Mouse (Mus musculus) heart, embryonic 12.5 days (tissue): Measurements from ENCODE around the gene Gnl2. TPM values are rescaled to one million over a fixed set of nuclear protein-coding genes. Genes with fewer than 3 reads are reported as not detected.

ENCODE experiments used
- ATAC-seq: fragments of 200-750 bp; cut with Nextera tagmentation; 2 replicates; pipeline ENCODE4 v1.8.0; 2017; ENCODE audit warnings: moderate TSS enrichment, moderate library complexity; ENCODE audit not compliant: insufficient number of reproducible peaks, low FRiP score
- H3K27ac ChIP-seq: fragments of 300-500 bp; sonication (generic); 2 replicates; pipeline ENCODE4 v1.5.1; 2016; ENCODE audit warnings: mild to moderate bottlenecking, moderate library complexity; ENCODE audit not compliant: poor library complexity, severe bottlenecking
- H3K27me3 ChIP-seq: fragments of 300-500 bp; sonication (generic); replicated peaks from 2 replicates; pipeline ENCODE4 v1.6.1; 2016; ENCODE audit warnings: mild to moderate bottlenecking, moderate library complexity
- H3K36me3 ChIP-seq: fragments of 300-500 bp; sonication (generic); 2 replicates; pipeline ENCODE4 v1.6.1; 2016; ENCODE audit warnings: mild to moderate bottlenecking, moderate library complexity
- H3K4me1 ChIP-seq: fragments of 300-500 bp; sonication (generic); replicated peaks from 2 replicates; pipeline ENCODE4 v1.6.1; 2016; ENCODE audit warnings: mild to moderate bottlenecking
- H3K4me2 ChIP-seq: fragments of 300-500 bp; sonication (generic); 2 replicates; pipeline ENCODE4 v1.6.1; 2016; ENCODE audit warnings: mild to moderate bottlenecking, moderate library complexity
- H3K4me3 ChIP-seq: fragments of 300-500 bp; sonication (generic); 2 replicates; pipeline ENCODE4 v1.5.1; 2016; ENCODE audit warnings: mild to moderate bottlenecking
- H3K9ac ChIP-seq: fragments of 300-500 bp; sonication (generic); 2 replicates; pipeline ENCODE4 v1.6.1; 2016; ENCODE audit warnings: mild to moderate bottlenecking, moderate library complexity
- H3K9me3 ChIP-seq: fragments of 300-500 bp; sonication (generic); replicated peaks from 2 replicates; pipeline ENCODE4 v1.6.1; 2016; ENCODE audit warnings: mild to moderate bottlenecking, moderate library complexity
- WGBS: fragments of 180-500 bp; shearing (Covaris S2); methylation state at CpG from one replicate; pipeline ENCODE4 v1.1.7; 2016; 5-methylcytosine and 5-hydroxymethylcytosine counted together
- polyA plus RNA-seq: library from polyadenylated mRNA; unstranded; fragments of >200 nt; fragmentation: Nextera tagmentation; extraction: Ambion mirVana; gene quantifications from 2 replicates; pipeline ENCODE4 v1.2.1, GENCODE M21; 2016

Gene Gnl2
- polyA plus RNA-seq, 1 experiment from 2014 or later = 67.3 TPM

- Histone ChIP-seq H3K27ac (no peak within 1 kb of the TSS), H3K4me1 (peaks cover 25% of the 10 kb centered on the region), H3K27me3 (peaks cover 100% of the 10 kb centered on the region), H3K4me2 (peak within 1 kb of the TSS; percentile 70), H3K9me3 (no peaks in the 10 kb centered on the region), H3K36me3 (no peaks in the 10 kb centered on the region), H3K4me3 (peak within 1 kb of the TSS; percentile 50), H3K9ac (peak within 1 kb of the TSS; percentile 35; the same call in 1 of the 2 replicates)
- ATAC-seq = no peak
- 1% methylated on average over 56 of the region's 62 CpGs for WGBS
Measured at GRCm38 (mm10) chr4:124985671-124986602, 30.4 kb upstream of the Gnl2 start, which contains the start of gene Rspo1. Gene Rspo1 (plus strand): TSS chr4:124986430.

GRCm38 (mm10) chr4:124986739-124987710 is 29.4 kb upstream of the Gnl2 start:
- H3K9ac ChIP-seq = peak overlapping the region; percentile 35; the same call in 1 of the 2 replicates

DNA sequence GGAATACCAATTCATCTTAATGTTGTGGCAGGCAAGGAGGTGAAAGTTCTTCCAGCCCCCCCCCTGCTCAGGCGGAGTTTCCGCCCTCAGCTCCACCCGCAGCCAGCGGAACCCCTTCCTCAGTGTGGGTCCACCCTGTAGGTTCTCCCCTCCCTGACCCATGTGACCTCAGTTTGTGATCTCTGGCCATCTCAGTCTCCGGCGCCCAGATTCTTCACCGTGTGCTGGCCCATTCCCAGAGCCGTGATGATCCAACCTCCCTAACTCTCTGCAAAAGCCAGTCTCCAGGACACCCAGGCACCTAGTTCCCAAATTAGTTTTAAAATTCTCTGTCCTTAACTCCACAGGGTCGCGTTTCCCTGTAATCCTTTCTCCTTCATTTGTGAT is 28.7 kb upstream of the Gnl2 start:
- no peak for ATAC-seq
- 7% methylated on average over 10 of the region's 10 CpGs for WGBS
- Histone ChIP-seq H3K4me2 (0 out of 2 replicates have a peak overlapping the region, but pooled peaks have one; percentile 70), H3K36me3 (no peaks in the 10 kb centered on the region), H3K27ac (no peak overlapping the region), H3K4me1 (peaks cover 25% of the 10 kb centered on the region), H3K9me3 (no peaks in the 10 kb centered on the region), H3K4me3 (no peak overlapping the region), H3K27me3 (peaks cover 94% of the 10 kb centered on the region), H3K9ac (no peak overlapping the region)

More at GRCm38 (mm10) chr4:124986739-124987710, 29.4 kb upstream of the Gnl2 start:
- 0 out of 2 replicates have a peak, but pooled peaks have one; percentile 16 for ATAC-seq
- Histone ChIP-seq H3K27ac (no peak overlapping the region), H3K27me3 (peaks cover 99% of the 10 kb centered on the region), H3K4me2 (peak overlapping the region; percentile 70), H3K4me1 (peaks cover 25% of the 10 kb centered on the region), H3K9me3 (no peaks in the 10 kb centered on the region), H3K4me3 (peak overlapping the region; percentile 50), H3K36me3 (no peaks in the 10 kb centered on the region)
- 4% methylated on average over 49 of the region's 51 CpGs for WGBS

DNA sequence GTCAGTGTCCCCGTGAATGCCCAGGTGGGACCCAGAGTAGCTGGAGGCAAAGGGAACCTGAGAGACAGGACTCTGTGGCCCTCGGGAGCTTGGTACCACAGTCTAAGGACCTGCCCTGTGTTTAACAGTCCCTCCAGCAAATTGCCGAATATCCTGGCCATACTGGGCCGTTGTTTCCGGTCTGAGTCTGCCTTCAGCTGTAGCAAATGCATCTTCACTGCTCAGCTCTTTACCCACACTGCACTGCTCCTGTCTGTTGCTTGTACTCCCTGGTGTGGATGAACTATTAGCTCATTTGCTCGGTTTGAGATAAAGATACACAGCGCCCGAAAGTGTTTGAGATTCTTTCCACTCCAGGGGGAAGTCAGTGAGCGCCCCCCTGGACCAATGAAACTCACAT is 28.0 kb upstream of the Gnl2 start:
- peaks cover 93% of the 10 kb centered on the region for H3K27me3 ChIP-seq
- 11% methylated on average over 9 of the region's 9 CpGs for WGBS
- H3K4me2 ChIP-seq = 0 out of 2 replicates have a peak overlapping the region, but pooled peaks have one; percentile 2
- H3K9ac ChIP-seq = no peak overlapping the region
- H3K4me3 ChIP-seq = no peak overlapping the region
- H3K36me3 ChIP-seq = no peaks in the 10 kb centered on the region
- H3K27ac ChIP-seq = no peak overlapping the region
- no peak for ATAC-seq
- peaks cover 25% of the 10 kb centered on the region for H3K4me1 ChIP-seq
- no peaks in the 10 kb centered on the region for H3K9me3 ChIP-seq

DNA sequence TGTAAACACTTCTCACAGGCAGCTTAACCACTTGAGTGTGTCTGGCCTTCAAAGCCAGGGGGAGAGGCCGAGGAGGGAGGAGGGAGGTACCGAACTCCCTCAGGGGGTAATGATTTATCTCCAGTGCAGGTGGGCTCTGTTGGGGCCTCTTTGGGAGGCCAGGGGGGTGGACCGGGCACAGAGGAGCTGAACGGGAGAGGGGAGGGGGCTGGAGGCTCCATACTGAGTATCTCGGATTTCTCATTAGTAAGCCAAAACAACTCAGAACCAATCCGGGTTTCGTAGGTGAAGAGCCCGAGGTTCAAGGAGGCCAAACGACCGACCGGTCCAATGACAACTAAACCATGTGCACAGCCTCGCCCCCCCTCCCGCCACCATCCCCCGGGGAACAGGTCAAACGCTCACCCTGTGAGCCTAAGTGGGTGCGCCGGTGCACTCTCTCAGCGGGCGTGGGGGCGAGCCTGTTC is 26.6 kb upstream of the Gnl2 start:
- WGBS = 1% methylated on average over 20 of the region's 20 CpGs
- peak overlapping the region; percentile 56 for H3K4me2 ChIP-seq
- H3K4me1 ChIP-seq = peaks cover 25% of the 10 kb centered on the region
- no peaks in the 10 kb centered on the region for H3K9me3 ChIP-seq
- 0 out of 2 replicates have a peak overlapping the region, but pooled peaks have one; percentile 45 for H3K9ac ChIP-seq
- H3K27ac ChIP-seq = no peak overlapping the region
- H3K4me3 ChIP-seq = peak overlapping the region; percentile 25
- no peak; the same call in 1 of the 2 replicates for ATAC-seq
- H3K27me3 ChIP-seq = peaks cover 82% of the 10 kb centered on the region
- no peaks in the 10 kb centered on the region for H3K36me3 ChIP-seq

GRCm38 (mm10) chr4:124990325-124990724 is 26.1 kb upstream of the Gnl2 start:
- H3K27ac ChIP-seq = no peak overlapping the region
- 3% methylated on average over 7 of the region's 7 CpGs for WGBS

DNA sequence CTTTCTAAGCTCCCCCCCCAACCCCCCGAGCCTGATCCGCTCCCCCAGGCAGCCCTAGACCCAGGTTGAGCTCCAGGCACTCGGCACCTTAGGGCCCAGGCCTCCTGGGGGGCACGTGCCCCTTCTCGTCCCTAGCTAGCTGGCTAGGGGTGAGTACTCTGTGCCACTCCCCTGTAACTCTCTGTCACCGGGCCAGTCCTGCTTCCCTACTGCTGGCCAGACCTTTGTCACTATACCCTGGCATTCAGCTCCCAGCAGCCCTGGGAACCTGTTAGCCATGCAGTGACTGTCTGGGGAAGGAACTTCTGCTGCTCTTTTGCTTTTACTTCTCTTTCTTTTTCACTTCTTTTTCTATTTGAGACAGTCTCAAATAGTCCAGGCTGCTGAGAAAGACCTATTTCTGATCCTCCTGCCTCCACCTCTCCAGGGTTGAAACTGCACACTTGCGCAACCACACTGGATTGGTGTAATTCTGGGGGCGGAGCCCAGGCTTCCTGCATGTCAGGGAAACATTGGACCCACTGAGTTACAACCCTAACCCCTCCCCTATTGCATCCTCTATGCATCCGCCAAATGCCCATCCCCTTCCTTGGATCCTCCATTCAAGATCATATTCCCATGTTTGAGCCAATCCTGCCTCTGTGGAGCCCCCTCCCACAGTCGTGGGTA is 18.8 kb upstream of the Gnl2 start:
- no peak overlapping the region for H3K9ac ChIP-seq
- H3K4me3 ChIP-seq = no peak overlapping the region
- H3K27ac ChIP-seq = no peak overlapping the region
- H3K4me2 ChIP-seq = no peak overlapping the region
- ATAC-seq = no peak
- WGBS = 69% methylated on average over 10 of the region's 10 CpGs
- H3K27me3 ChIP-seq = peaks cover 18% of the 10 kb centered on the region
- no peaks in the 10 kb centered on the region for H3K4me1 ChIP-seq
- H3K9me3 ChIP-seq = no peaks in the 10 kb centered on the region
- no peaks in the 10 kb centered on the region for H3K36me3 ChIP-seq

More at GRCm38 (mm10) chr4:124990325-124990724, 26.1 kb upstream of the Gnl2 start:
- H3K27me3 ChIP-seq = peaks cover 77% of the 10 kb centered on the region
- peak overlapping the region; percentile 25 for H3K4me3 ChIP-seq
- H3K9ac ChIP-seq = 0 out of 2 replicates have a peak overlapping the region, but pooled peaks have one; percentile 45
- H3K4me1 ChIP-seq = peaks cover 25% of the 10 kb centered on the region
- peak overlapping the region; percentile 56 for H3K4me2 ChIP-seq
- no peaks in the 10 kb centered on the region for H3K36me3 ChIP-seq
- ATAC-seq = no peak
- H3K9me3 ChIP-seq = no peaks in the 10 kb centered on the region

- 71% methylated on average over 3 of the region's 3 CpGs for WGBS
- Histone ChIP-seq H3K36me3 (no peaks in the 10 kb centered on the region), H3K27me3 (peaks cover 15% of the 10 kb centered on the region)
Measured at GRCm38 (mm10) chr4:124999548-124999947, 16.8 kb upstream of the Gnl2 start.

GRCm38 (mm10) chr4:125002978-125003377 is 13.4 kb upstream of the Gnl2 start:
- no peak overlapping the region for H3K9ac ChIP-seq
- H3K4me3 ChIP-seq = no peak overlapping the region
- 35% methylated on average over 8 of the region's 8 CpGs for WGBS
- H3K27ac ChIP-seq = no peak overlapping the region
- no peak overlapping the region for H3K4me2 ChIP-seq
- no peaks in the 10 kb centered on the region for H3K9me3 ChIP-seq
- H3K4me1 ChIP-seq = no peaks in the 10 kb centered on the region
- peaks cover 43% of the 10 kb centered on the region for H3K27me3 ChIP-seq
- no peak for ATAC-seq
- H3K36me3 ChIP-seq = no peaks in the 10 kb centered on the region

More at GRCm38 (mm10) chr4:124999548-124999947, 16.8 kb upstream of the Gnl2 start:
- ATAC-seq = no peak
- Histone ChIP-seq H3K4me3 (no peak overlapping the region), H3K4me2 (no peak overlapping the region), H3K9me3 (no peaks in the 10 kb centered on the region), H3K4me1 (no peaks in the 10 kb centered on the region), H3K27ac (no peak overlapping the region), H3K9ac (no peak overlapping the region)

GRCm38 (mm10) chr4:125004886-125005285 is 11.5 kb upstream of the Gnl2 start:
- H3K9ac ChIP-seq = no peak overlapping the region
- no peaks in the 10 kb centered on the region for H3K9me3 ChIP-seq
- peaks cover 62% of the 10 kb centered on the region for H3K27me3 ChIP-seq
- no peak overlapping the region for H3K27ac ChIP-seq
- no peak for ATAC-seq
- no peak overlapping the region for H3K4me2 ChIP-seq
- WGBS = 38% methylated on average over 12 of the region's 12 CpGs
- H3K4me3 ChIP-seq = no peak overlapping the region
- no peaks in the 10 kb centered on the region for H3K4me1 ChIP-seq
- H3K36me3 ChIP-seq = no peaks in the 10 kb centered on the region
